Mouse (Mus musculus) urinary bladder, adult 18-20 months (tissue): Measurements from ENCODE around the gene Arl8a.
A peak's percentile ranks its signal among the peaks of the same experiment; 100 is the strongest.

Experiments used
- DNase-seq, 2 experiments: peaks; one replicate each; pipeline ENCODE4 v3.0.0; 2022; ENCODE audit warnings: low spot score in 2 of 2, mixed read lengths in 2 of 2

The Arl8a gene

GRCm38 (mm10) chr1:135133678-135134435 is 12.8 kb upstream of the Arl8a start:
- DNase-seq, result no peak

- no peak for DNase-seq
These were observed 11.4 kb upstream of the Arl8a start for GRCm38 (mm10) chr1:135135111-135135787.

GRCm38 (mm10) chr1:135136500-135136899 is 10.1 kb upstream of the Arl8a start:
- DNase-seq, result peak in 1 of 2 experiments; percentile 22

GRCm38 (mm10) chr1:135139906-135140305 is 6.7 kb upstream of the Arl8a start:
- DNase-seq, result no peak

GRCm38 (mm10) chr1:135142452-135142851 is 4.2 kb upstream of the Arl8a start:
- DNase-seq, result no peak

- DNase-seq, result no peak
These were observed 2.7 kb upstream of the Arl8a start for GRCm38 (mm10) chr1:135143940-135144339.

- peak; percentile 77 to 80 for DNase-seq
These were observed 500 bp downstream of the Arl8a start for GRCm38 (mm10) chr1:135146946-135147701.

- DNase-seq, result no peak
These were observed 1.1 kb downstream of the Arl8a start for GRCm38 (mm10) chr1:135147702-135148058.

- DNase-seq, result no peak
These were observed 1.9 kb downstream of the Arl8a start for GRCm38 (mm10) chr1:135148476-135148875.

- no peak for DNase-seq
These were observed 2.4 kb downstream of the Arl8a start for GRCm38 (mm10) chr1:135148996-135149395.

- DNase-seq, result no peak
These were observed 7.4 kb downstream of the Arl8a start for GRCm38 (mm10) chr1:135154011-135154410.

- peak; percentile 50 to 58 for DNase-seq
These were observed 7.9 kb downstream of the Arl8a start for GRCm38 (mm10) chr1:135154411-135154959.

GRCm38 (mm10) chr1:135156300-135156699 is 9.7 kb downstream of the Arl8a start:
- DNase-seq, result no peak

- DNase-seq, result no peak
These were observed 12.0 kb downstream of the Arl8a start for GRCm38 (mm10) chr1:135158633-135159032.

- DNase-seq, result no peak
These were observed 12.4 kb downstream of the Arl8a start for GRCm38 (mm10) chr1:135159074-135159473.

GRCm38 (mm10) chr1:135159556-135160123 is 13.0 kb downstream of the Arl8a start:
- no peak for DNase-seq

GRCm38 (mm10) chr1:135160411-135161050 is 13.9 kb downstream of the Arl8a start:
- no peak for DNase-seq

GRCm38 (mm10) chr1:135162720-135163119 is 16.1 kb downstream of the Arl8a start:
- DNase-seq, result no peak

- DNase-seq, result no peak
These were observed 20.8 kb downstream of the Arl8a start, which contains the start of gene Gpr37l1 for GRCm38 (mm10) chr1:135167435-135167834. TSS of gene Gpr37l1 (minus strand) at chr1:135167681.

- no peak for DNase-seq
These were observed 22.0 kb downstream of the Arl8a start for GRCm38 (mm10) chr1:135168453-135169200.
